Mouse (Mus musculus): ENCODE measurements at regions not wholly inside any gene's neighbourhood (a gene's known extent, or its start where the extent isn't known, plus 50 kb on each side); places are given as distances from the start of the nearest gene placed in this dataset.

- H3K27me3 ChIP-seq (ENCODE audit: control insufficient read depth, insufficient read depth, low read depth, low read length): no peaks in the 10 kb centered on the region
- ATAC-seq: no peak
- 57% methylated on average over 2 of the region's 2 CpGs for WGBS
- no peaks in the 10 kb centered on the region for H3K4me1 ChIP-seq (ENCODE audit: control insufficient read depth, insufficient read depth, low read length)
- H3K9ac ChIP-seq (ENCODE audit: low read depth, low read length): no peak overlapping the region
- no peak overlapping the region for H3K4me3 ChIP-seq (ENCODE audit: low read depth, low read length)
- H3K9me3 ChIP-seq (replicated peaks; ENCODE audit: control insufficient read depth, low read length, poor library complexity, severe bottlenecking): no peaks in the 10 kb centered on the region
- no peaks in the 10 kb centered on the region for H3K36me3 ChIP-seq (ENCODE audit: control insufficient read depth, insufficient read depth, low read length)
- H3K4me2 ChIP-seq (ENCODE audit: low read length): no peak overlapping the region
- H3K27ac ChIP-seq (ENCODE audit: low read length): no peak overlapping the region
Observed at GRCm38 (mm10) chr2:48494065-48494464, 319.8 kb upstream of the Acvr2a start.

DNA sequence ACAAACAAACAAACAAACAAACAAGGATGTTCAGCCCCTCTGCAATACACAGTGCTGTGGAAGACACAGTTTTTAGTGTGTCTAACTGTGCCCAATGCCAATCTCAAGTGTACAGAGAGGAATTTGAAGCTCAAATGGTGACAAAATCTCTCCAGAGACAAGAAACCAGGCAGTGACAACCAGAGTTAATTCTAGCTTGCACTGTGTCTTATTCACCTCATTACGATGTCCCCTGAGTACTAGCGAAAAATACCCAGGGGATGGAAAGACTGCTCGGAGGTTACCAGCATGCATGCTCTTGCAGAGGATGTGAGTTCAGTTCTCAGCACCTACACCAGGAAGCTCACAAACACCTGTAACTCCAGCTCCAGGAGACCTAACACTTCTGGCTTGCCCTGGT is 319.3 kb upstream of the Acvr2a start:
- no peaks in the 10 kb centered on the region for H3K4me1 ChIP-seq (ENCODE audit: control insufficient read depth, insufficient read depth, low read length)
- H3K4me3 ChIP-seq (ENCODE audit: low read depth, low read length): no peak overlapping the region
- WGBS: 99% methylated on average over 3 of the region's 3 CpGs
- no peak overlapping the region for H3K27ac ChIP-seq (ENCODE audit: low read length)
- H3K9ac ChIP-seq (ENCODE audit: low read depth, low read length): no peak overlapping the region
- H3K36me3 ChIP-seq (ENCODE audit: control insufficient read depth, insufficient read depth, low read length): no peaks in the 10 kb centered on the region
- H3K4me2 ChIP-seq (ENCODE audit: low read length): no peak overlapping the region
- no peaks in the 10 kb centered on the region for H3K9me3 ChIP-seq (replicated peaks; ENCODE audit: control insufficient read depth, low read length, poor library complexity, severe bottlenecking)
- no peaks in the 10 kb centered on the region for H3K27me3 ChIP-seq (ENCODE audit: control insufficient read depth, insufficient read depth, low read depth, low read length)
- ATAC-seq: no peak

GRCm38 (mm10) chr2:48498047-48498723 is 315.7 kb upstream of the Acvr2a start:
- Histone ChIP-seq H3K4me1 (ENCODE audit: control insufficient read depth, insufficient read depth, low read length) (no peaks in the 10 kb centered on the region), H3K9me3 (replicated peaks; ENCODE audit: control insufficient read depth, low read length, poor library complexity, severe bottlenecking) (no peaks in the 10 kb centered on the region), H3K9ac (ENCODE audit: low read depth, low read length) (no peak overlapping the region), H3K36me3 (ENCODE audit: control insufficient read depth, insufficient read depth, low read length) (no peaks in the 10 kb centered on the region), H3K27ac (ENCODE audit: low read length) (no peak overlapping the region), H3K27me3 (ENCODE audit: control insufficient read depth, insufficient read depth, low read depth, low read length) (no peaks in the 10 kb centered on the region), H3K4me2 (ENCODE audit: low read length) (no peak overlapping the region), H3K4me3 (ENCODE audit: low read depth, low read length) (no peak overlapping the region)
- ATAC-seq: no peak
- 96% methylated on average over 5 of the region's 5 CpGs for WGBS

DNA sequence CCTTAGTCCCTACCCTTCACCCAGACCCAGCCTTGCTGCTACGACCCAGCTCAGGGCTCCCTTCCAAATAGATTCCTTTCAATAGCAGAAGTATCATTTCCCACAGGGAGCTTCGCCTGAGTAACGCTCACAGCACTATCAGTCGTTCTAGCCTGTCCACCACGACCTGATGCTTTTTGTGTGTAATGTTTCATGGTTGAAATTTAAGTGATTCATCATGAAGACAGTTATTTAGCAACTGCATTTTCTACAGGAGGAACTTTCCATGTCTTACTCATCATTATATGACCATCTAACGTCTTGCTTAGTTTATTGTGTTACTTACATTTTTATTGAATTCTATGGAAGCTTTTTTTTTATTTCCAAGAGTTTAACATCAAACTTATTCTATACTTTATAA is 314.5 kb upstream of the Acvr2a start:
- no peak overlapping the region for H3K27ac ChIP-seq (ENCODE audit: low read length)
- H3K36me3 ChIP-seq (ENCODE audit: control insufficient read depth, insufficient read depth, low read length): no peaks in the 10 kb centered on the region
- ATAC-seq: no peak
- no peak overlapping the region for H3K4me2 ChIP-seq (ENCODE audit: low read length)
- H3K9me3 ChIP-seq (replicated peaks; ENCODE audit: control insufficient read depth, low read length, poor library complexity, severe bottlenecking): no peaks in the 10 kb centered on the region
- H3K27me3 ChIP-seq (ENCODE audit: control insufficient read depth, insufficient read depth, low read depth, low read length): no peaks in the 10 kb centered on the region
- 87% methylated on average over 6 of the region's 6 CpGs for WGBS
- H3K9ac ChIP-seq (ENCODE audit: low read depth, low read length): no peak overlapping the region
- no peaks in the 10 kb centered on the region for H3K4me1 ChIP-seq (ENCODE audit: control insufficient read depth, insufficient read depth, low read length)
- no peak overlapping the region for H3K4me3 ChIP-seq (ENCODE audit: low read depth, low read length)

GRCm38 (mm10) chr2:48501387-48501786 is 312.5 kb upstream of the Acvr2a start:
- no peak overlapping the region for H3K27ac ChIP-seq (ENCODE audit: low read length)
- WGBS: 91% methylated on average over 2 of the region's 2 CpGs
- H3K4me2 ChIP-seq (ENCODE audit: low read length): no peak overlapping the region
- H3K9ac ChIP-seq (ENCODE audit: low read depth, low read length): no peak overlapping the region
- H3K36me3 ChIP-seq (ENCODE audit: control insufficient read depth, insufficient read depth, low read length): no peaks in the 10 kb centered on the region
- no peak overlapping the region for H3K4me3 ChIP-seq (ENCODE audit: low read depth, low read length)
- ATAC-seq: no peak
- no peaks in the 10 kb centered on the region for H3K4me1 ChIP-seq (ENCODE audit: control insufficient read depth, insufficient read depth, low read length)
- H3K9me3 ChIP-seq (replicated peaks; ENCODE audit: control insufficient read depth, low read length, poor library complexity, severe bottlenecking): no peaks in the 10 kb centered on the region
- H3K27me3 ChIP-seq (ENCODE audit: control insufficient read depth, insufficient read depth, low read depth, low read length): no peaks in the 10 kb centered on the region

GRCm38 (mm10) chr2:48513848-48514247 is 300.1 kb upstream of the Acvr2a start:
- no peak for ATAC-seq
- Histone ChIP-seq H3K4me3 (ENCODE audit: low read depth, low read length) (no peak overlapping the region), H3K4me1 (ENCODE audit: control insufficient read depth, insufficient read depth, low read length) (no peaks in the 10 kb centered on the region), H3K9ac (ENCODE audit: low read depth, low read length) (no peak overlapping the region), H3K36me3 (ENCODE audit: control insufficient read depth, insufficient read depth, low read length) (no peaks in the 10 kb centered on the region), H3K4me2 (ENCODE audit: low read length) (no peak overlapping the region), H3K27ac (ENCODE audit: low read length) (no peak overlapping the region), H3K9me3 (replicated peaks; ENCODE audit: control insufficient read depth, low read length, poor library complexity, severe bottlenecking) (no peaks in the 10 kb centered on the region), H3K27me3 (ENCODE audit: control insufficient read depth, insufficient read depth, low read depth, low read length) (no peaks in the 10 kb centered on the region)

GRCm38 (mm10) chr2:48519838-48520404 is 294.0 kb upstream of the Acvr2a start:
- H3K27ac ChIP-seq (ENCODE audit: low read length): no peak overlapping the region
- 79% methylated on average over 5 of the region's 5 CpGs for WGBS
- no peaks in the 10 kb centered on the region for H3K36me3 ChIP-seq (ENCODE audit: control insufficient read depth, insufficient read depth, low read length)
- no peaks in the 10 kb centered on the region for H3K4me1 ChIP-seq (ENCODE audit: control insufficient read depth, insufficient read depth, low read length)
- no peaks in the 10 kb centered on the region for H3K9me3 ChIP-seq (replicated peaks; ENCODE audit: control insufficient read depth, low read length, poor library complexity, severe bottlenecking)
- H3K9ac ChIP-seq (ENCODE audit: low read depth, low read length): no peak overlapping the region
- H3K4me2 ChIP-seq (ENCODE audit: low read length): no peak overlapping the region
- H3K4me3 ChIP-seq (ENCODE audit: low read depth, low read length): no peak overlapping the region
- H3K27me3 ChIP-seq (ENCODE audit: control insufficient read depth, insufficient read depth, low read depth, low read length): no peaks in the 10 kb centered on the region
- no peak for ATAC-seq

- 72% methylated on average over 2 of the region's 2 CpGs for WGBS
- H3K36me3 ChIP-seq (ENCODE audit: control insufficient read depth, insufficient read depth, low read length): no peaks in the 10 kb centered on the region
- H3K4me2 ChIP-seq (ENCODE audit: low read length): no peak overlapping the region
- no peaks in the 10 kb centered on the region for H3K4me1 ChIP-seq (ENCODE audit: control insufficient read depth, insufficient read depth, low read length)
- no peak overlapping the region for H3K27ac ChIP-seq (ENCODE audit: low read length)
- H3K9me3 ChIP-seq (replicated peaks; ENCODE audit: control insufficient read depth, low read length, poor library complexity, severe bottlenecking): no peaks in the 10 kb centered on the region
- ATAC-seq: no peak
- no peak overlapping the region for H3K9ac ChIP-seq (ENCODE audit: low read depth, low read length)
- H3K27me3 ChIP-seq (ENCODE audit: control insufficient read depth, insufficient read depth, low read depth, low read length): no peaks in the 10 kb centered on the region
- no peak overlapping the region for H3K4me3 ChIP-seq (ENCODE audit: low read depth, low read length)
Observed at GRCm38 (mm10) chr2:48520535-48520971, 293.4 kb upstream of the Acvr2a start.

- Histone ChIP-seq H3K27ac (ENCODE audit: low read length) (no peak overlapping the region), H3K27me3 (ENCODE audit: control insufficient read depth, insufficient read depth, low read depth, low read length) (no peaks in the 10 kb centered on the region), H3K4me1 (ENCODE audit: control insufficient read depth, insufficient read depth, low read length) (peaks cover 11% of the 10 kb centered on the region), H3K4me2 (ENCODE audit: low read length) (no peak overlapping the region), H3K4me3 (ENCODE audit: low read depth, low read length) (no peak overlapping the region), H3K36me3 (ENCODE audit: control insufficient read depth, insufficient read depth, low read length) (no peaks in the 10 kb centered on the region), H3K9me3 (replicated peaks; ENCODE audit: control insufficient read depth, low read length, poor library complexity, severe bottlenecking) (no peaks in the 10 kb centered on the region), H3K9ac (ENCODE audit: low read depth, low read length) (no peak overlapping the region)
- WGBS: 70% methylated on average over 2 of the region's 2 CpGs
- no peak for ATAC-seq
Observed at GRCm38 (mm10) chr2:48535453-48535852, 278.5 kb upstream of the Acvr2a start.

Measured in midbrain, embryonic 16.5 days (tissue).